Mouse (Mus musculus): ENCODE results near the gene Glcci1. TPM values are rescaled to one million over a fixed set of nuclear protein-coding genes. Genes with fewer than 3 reads are reported as not detected.

Gene Glcci1
- total RNA-seq, 1 experiment from 2014 or later, result 0.46 TPM

GRCm38 (mm10) chr6:8492248-8492647 is 17.2 kb upstream of the Glcci1 start:
- no peak for ATAC-seq (replicated peaks; ENCODE audit: low read depth, poor library complexity, severe bottlenecking)

GRCm38 (mm10) chr6:8495109-8495826 is 14.1 kb upstream of the Glcci1 start:
- ATAC-seq (replicated peaks; ENCODE audit: low read depth, poor library complexity, severe bottlenecking), result peak; percentile 84

- no peak; the same call in 1 of the 2 replicates for ATAC-seq (replicated peaks; ENCODE audit: low read depth, poor library complexity, severe bottlenecking)
Measured at GRCm38 (mm10) chr6:8495827-8496222, 13.6 kb upstream of the Glcci1 start.

DNA sequence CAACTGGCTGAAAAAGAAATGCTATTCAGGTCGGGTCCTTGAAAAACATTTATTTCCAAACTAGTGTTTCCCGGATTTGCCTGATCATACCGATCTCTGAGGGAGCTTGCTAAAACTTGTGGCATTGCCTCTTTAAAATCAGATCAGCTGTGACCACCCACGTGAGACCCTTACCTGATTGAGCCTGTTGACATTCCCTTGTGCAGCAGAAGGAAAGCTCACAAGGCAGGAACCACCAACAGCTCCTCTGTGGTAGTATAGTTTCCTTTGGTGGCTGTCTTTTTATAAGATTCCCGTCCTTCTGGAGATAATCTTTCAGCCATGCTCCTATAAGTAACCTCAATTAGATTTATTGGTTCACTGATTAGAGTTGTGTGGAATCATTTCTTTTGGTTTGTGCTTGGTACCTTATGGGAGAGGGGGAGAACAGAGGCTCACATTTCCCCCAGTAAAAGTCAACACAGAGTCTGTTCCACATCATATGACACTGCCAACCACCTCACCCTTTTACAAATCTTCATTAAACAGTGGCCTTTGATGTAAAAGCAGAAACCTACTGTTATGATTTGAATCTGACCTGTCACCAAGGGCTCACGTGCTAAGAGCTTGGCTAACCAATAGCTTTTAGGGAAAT is 12.0 kb upstream of the Glcci1 start:
- ATAC-seq (replicated peaks; ENCODE audit: low read depth, poor library complexity, severe bottlenecking), result no peak

DNA sequence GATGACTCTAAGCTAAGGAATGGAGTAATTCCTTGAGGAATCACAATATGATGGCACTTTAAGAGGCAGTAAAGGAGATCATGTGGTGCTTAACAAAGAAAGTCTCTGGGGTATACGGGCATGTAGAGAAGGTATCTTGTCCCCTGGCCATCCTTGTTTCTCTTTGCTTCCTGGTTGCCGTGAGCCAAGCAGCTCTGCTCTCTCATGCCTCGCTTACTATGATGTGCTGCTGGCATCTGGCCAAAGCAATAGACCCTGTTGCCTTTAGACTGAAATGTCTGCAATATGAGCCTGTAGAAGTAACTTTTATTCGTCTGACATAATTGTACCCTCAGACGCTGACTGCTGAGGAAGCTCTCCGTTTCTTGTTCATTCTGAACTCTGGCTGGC is 11.5 kb upstream of the Glcci1 start:
- ATAC-seq (replicated peaks; ENCODE audit: low read depth, poor library complexity, severe bottlenecking), result no peak

GRCm38 (mm10) chr6:8498961-8499360 is 10.4 kb upstream of the Glcci1 start:
- no peak for ATAC-seq (replicated peaks; ENCODE audit: low read depth, poor library complexity, severe bottlenecking)

DNA sequence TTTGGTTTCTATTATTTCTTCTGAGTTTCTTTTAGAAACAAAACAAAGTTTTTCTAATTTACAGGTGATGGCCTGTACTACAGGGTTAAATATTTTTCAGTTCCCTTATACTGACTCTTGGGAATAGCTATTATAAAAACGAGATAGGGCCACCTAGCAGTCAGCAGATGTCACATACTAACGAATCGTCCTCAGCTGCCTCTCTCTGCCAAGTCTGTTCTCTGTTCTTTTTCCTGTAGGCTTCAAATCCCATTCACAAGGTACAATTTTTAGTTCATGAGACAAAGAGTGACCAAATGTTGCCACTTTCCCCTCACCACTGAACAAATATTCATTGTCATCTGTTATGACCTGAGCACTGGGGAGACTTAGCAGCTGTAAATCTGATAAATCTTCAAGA is 5.4 kb upstream of the Glcci1 start:
- ATAC-seq (replicated peaks; ENCODE audit: low read depth, poor library complexity, severe bottlenecking), result no peak

DNA sequence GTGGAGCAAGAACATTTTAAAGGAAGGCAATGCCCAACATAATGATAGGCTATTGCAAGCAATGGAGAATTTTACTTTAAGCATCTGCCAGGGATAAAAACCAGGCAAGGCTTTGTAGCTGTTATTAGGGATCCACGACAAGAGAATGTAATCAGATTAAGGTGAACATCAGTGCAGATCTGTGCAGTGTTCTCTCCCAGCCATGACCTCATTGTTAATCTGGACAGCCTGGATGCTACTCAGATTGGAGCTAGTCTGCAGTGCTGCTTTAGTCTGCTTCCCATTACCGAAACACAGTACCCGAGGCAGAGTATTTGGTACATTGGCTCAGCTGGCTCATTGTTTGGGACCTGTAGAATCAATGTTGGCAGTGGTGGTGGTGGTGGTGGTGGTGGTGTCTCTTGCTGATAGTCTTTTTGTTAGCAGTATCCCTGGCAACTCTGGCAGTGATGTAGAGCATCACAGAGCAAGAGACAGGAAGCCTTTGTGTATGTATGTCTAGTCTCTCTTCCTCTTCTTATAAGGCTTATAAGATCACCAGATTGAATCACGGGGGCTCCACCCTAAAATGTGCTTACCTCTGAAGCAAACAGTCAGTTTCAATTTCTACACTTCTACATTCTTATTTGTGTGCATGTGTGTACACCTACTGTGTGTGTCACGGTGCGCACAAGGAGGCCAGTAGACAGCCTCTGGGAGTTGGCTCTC is 4.7 kb upstream of the Glcci1 start:
- peak; percentile 23 for ATAC-seq (replicated peaks; ENCODE audit: low read depth, poor library complexity, severe bottlenecking)

- no peak for ATAC-seq (replicated peaks; ENCODE audit: low read depth, poor library complexity, severe bottlenecking)
Measured at GRCm38 (mm10) chr6:8506631-8507030, 2.8 kb upstream of the Glcci1 start.

GRCm38 (mm10) chr6:8508883-8509536 is 390 bp upstream of the Glcci1 start:
- peak; percentile 95 for ATAC-seq (replicated peaks; ENCODE audit: low read depth, poor library complexity, severe bottlenecking)

GRCm38 (mm10) chr6:8509961-8510863 is 812 bp downstream of the Glcci1 start:
- no peak for ATAC-seq (replicated peaks; ENCODE audit: low read depth, poor library complexity, severe bottlenecking)

- ATAC-seq (replicated peaks; ENCODE audit: low read depth, poor library complexity, severe bottlenecking), result no peak; the same call in 1 of the 2 replicates
Measured at GRCm38 (mm10) chr6:8510864-8511428, 1.5 kb downstream of the Glcci1 start.

GRCm38 (mm10) chr6:8511447-8511846 is 2.0 kb downstream of the Glcci1 start:
- ATAC-seq (replicated peaks; ENCODE audit: low read depth, poor library complexity, severe bottlenecking), result no peak

DNA sequence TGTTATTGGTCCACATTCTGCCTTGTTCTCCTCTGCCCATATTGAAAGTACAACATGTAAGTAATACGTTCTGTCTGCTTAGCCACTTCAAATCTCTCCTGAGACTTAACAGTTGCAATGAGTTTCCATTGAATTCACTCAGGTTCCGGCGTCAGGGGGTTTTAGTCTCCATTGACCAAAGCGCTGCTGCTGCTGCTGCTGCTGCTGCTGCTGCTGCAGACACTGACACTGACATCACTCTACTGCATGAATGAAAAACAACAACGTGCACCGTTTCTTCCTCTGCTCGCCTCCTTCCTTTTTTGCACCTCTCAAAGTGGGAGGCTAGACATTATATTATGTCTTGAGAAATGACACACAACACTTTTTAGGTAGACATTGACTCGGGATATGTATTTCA is 3.0 kb downstream of the Glcci1 start:
- ATAC-seq (replicated peaks; ENCODE audit: low read depth, poor library complexity, severe bottlenecking), result no peak

DNA sequence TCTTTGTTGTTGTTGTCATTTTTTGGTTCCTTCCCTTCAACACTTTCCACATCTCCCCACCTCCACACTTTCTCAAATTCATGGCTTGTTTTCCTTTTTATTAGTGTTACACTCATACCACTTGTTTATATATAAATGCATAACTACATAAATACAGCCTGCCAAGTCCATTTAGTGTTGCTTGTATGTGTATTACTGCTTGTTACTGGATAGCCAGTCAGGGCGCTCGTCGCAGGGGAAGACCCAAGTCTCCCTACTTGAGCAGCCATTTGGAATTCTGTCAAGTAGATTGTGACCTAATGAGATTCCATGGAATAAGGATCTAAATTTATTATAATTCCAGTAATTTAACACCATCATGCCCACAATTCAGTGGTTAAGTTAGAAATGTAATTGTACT is 10.3 kb downstream of the Glcci1 start:
- no peak for ATAC-seq (replicated peaks; ENCODE audit: low read depth, poor library complexity, severe bottlenecking)

GRCm38 (mm10) chr6:8521231-8521630 is 11.8 kb downstream of the Glcci1 start:
- ATAC-seq (replicated peaks; ENCODE audit: low read depth, poor library complexity, severe bottlenecking), result no peak

DNA sequence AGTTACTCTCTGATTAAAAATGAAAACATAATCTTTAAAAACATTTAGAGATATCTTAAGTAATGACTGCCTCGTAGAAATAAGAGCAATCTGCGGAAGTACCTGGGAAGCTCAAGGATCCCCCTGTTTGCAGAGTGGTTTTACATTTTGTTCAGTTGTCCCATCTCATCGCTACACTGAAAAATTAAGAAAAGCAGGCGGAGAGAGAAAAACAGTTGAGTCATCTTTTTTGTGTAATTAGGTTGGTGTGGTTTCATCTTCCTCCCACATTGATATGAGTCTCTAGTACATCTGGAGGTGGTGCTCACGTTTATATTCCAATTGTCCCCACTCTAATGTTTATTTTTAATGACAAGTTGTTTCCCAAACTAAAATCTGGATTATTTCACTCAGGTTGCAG is 15.3 kb downstream of the Glcci1 start:
- ATAC-seq (replicated peaks; ENCODE audit: low read depth, poor library complexity, severe bottlenecking), result no peak

GRCm38 (mm10) chr6:8531104-8531894 is 21.9 kb downstream of the Glcci1 start:
- ATAC-seq (replicated peaks; ENCODE audit: low read depth, poor library complexity, severe bottlenecking), result peak; percentile 63; the same call in 1 of the 2 replicates

DNA sequence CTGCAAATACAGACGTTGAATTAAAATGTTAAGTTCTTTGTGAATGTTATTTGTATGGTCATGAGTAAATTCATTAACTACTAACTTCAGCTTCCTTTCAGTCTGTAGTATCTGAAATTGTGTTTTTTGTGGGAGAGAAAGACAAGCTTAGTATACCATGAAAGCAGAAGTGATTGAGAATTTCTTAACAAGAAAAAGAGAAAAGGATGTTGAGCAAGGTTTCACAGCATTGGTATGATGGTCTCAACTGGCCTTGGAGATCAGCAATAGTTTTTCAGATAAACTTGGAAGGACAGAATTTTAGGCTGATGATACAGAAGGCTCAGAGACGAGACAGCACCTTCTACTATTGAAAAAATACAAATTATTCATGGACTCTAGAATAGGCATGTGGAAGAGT is 27.5 kb downstream of the Glcci1 start:
- no peak for ATAC-seq (replicated peaks; ENCODE audit: low read depth, poor library complexity, severe bottlenecking)
